Mouse (Mus musculus) olfactory bulb, adult 2 months (tissue): ENCODE data around the gene Nxpe4.

Experiments
- CTCF ChIP-seq: fragments of 200-500 bp; IDR thresholded peaks from 2 replicates; pipeline ENCODE4 v1.5.1; 2012; ENCODE audit warnings: low read depth, mild to moderate bottlenecking, low read length, moderate library complexity; ENCODE audit not compliant: insufficient read depth
- POLR2A ChIP-seq: fragments of 200-500 bp; IDR thresholded peaks from 2 replicates; pipeline ENCODE4 v1.6.1; 2012; ENCODE audit warnings: mild to moderate bottlenecking, low read depth, low read length, moderate library complexity; ENCODE audit not compliant: insufficient read depth

- TF ChIP-seq POLR2A (no peak), CTCF (no peak)
These were observed 49.1 kb downstream of the Nxpe4 start for GRCm38 (mm10) chr9:48210970-48211369.
